Mouse (Mus musculus) stomach, embryonic 15.5 days (tissue): ENCODE measurements around the gene Plpp1. TPM values are rescaled to one million over a fixed set of nuclear protein-coding genes. Genes with fewer than 3 reads are reported as not detected.

Experiments
- ATAC-seq: fragments of 200-750 bp; cut with Nextera tagmentation; 2 replicates; pipeline ENCODE4 v1.8.0; 2017; ENCODE audit warnings: low read depth, moderate number of reproducible peaks, moderate TSS enrichment; ENCODE audit not compliant: insufficient read depth, low FRiP score
- H3K27ac ChIP-seq: fragments of 300-500 bp; sonication (generic); 2 replicates; pipeline ENCODE4 v1.5.1; 2015; ENCODE audit warnings: mild to moderate bottlenecking, inconsistent platforms
- H3K27me3 ChIP-seq: fragments of 300-500 bp; sonication (generic); replicated peaks from 2 replicates; pipeline ENCODE4 v1.6.1; 2015; ENCODE audit warnings: inconsistent platforms
- H3K36me3 ChIP-seq: fragments of 300-500 bp; sonication (generic); 2 replicates; pipeline ENCODE4 v1.6.1; 2015; ENCODE audit warnings: inconsistent platforms
- H3K4me1 ChIP-seq: fragments of 300-500 bp; sonication (generic); 2 replicates; pipeline ENCODE4 v1.6.1; 2015; ENCODE audit warnings: inconsistent platforms
- H3K4me2 ChIP-seq: fragments of 300-500 bp; sonication (generic); 2 replicates; pipeline ENCODE4 v1.6.1; 2015; ENCODE audit warnings: mild to moderate bottlenecking, inconsistent platforms
- H3K4me3 ChIP-seq: fragments of 300-500 bp; sonication (generic); replicated peaks from 2 replicates; pipeline ENCODE4 v1.5.1; 2015; ENCODE audit warnings: inconsistent platforms
- H3K9ac ChIP-seq: fragments of 300-500 bp; sonication (generic); 2 replicates; pipeline ENCODE4 v1.6.1; 2015; ENCODE audit warnings: inconsistent platforms
- H3K9me3 ChIP-seq: fragments of 300-500 bp; sonication (generic); 2 replicates; pipeline ENCODE4 v1.6.1; 2016; ENCODE audit warnings: inconsistent platforms
- WGBS: fragments of 180-500 bp; shearing (Covaris S2); methylation state at CpG from one replicate; pipeline ENCODE4 v1.1.7; 2015; 5-methylcytosine and 5-hydroxymethylcytosine counted together
- polyA plus RNA-seq: library from polyadenylated mRNA; unstranded; fragments of >200 nt; fragmentation: Nextera tagmentation; extraction: Ambion mirVana; gene quantifications from 2 replicates; pipeline ENCODE4 v1.2.1, GENCODE M21; 2015

Gene Plpp1
- polyA plus RNA-seq, 1 experiment from 2014 or later, result 102 TPM

GRCm38 (mm10) chr13:112870039-112870690 is 69.6 kb downstream of the Plpp1 start:
- Histone ChIP-seq H3K36me3 (peaks cover 57% of the 10 kb centered on the region), H3K27ac (no peak overlapping the region)

GRCm38 (mm10) chr13:112871500-112872266 is 71.1 kb downstream of the Plpp1 start:
- no peaks in the 10 kb centered on the region for H3K27me3 ChIP-seq
- H3K36me3 ChIP-seq, result peaks cover 52% of the 10 kb centered on the region
- ATAC-seq, result 0 out of 2 replicates have a peak, but pooled peaks have one; percentile 58
- no peaks in the 10 kb centered on the region for H3K4me1 ChIP-seq
- no peaks in the 10 kb centered on the region for H3K9me3 ChIP-seq
- no peak overlapping the region for H3K4me2 ChIP-seq
- 69% methylated on average over 17 of the region's 17 CpGs for WGBS
- H3K4me3 ChIP-seq, result no peak overlapping the region
- H3K27ac ChIP-seq, result peak overlapping the region; percentile 26; the same call in 1 of the 2 replicates
- no peak overlapping the region for H3K9ac ChIP-seq

More at GRCm38 (mm10) chr13:112870039-112870690, 69.6 kb downstream of the Plpp1 start:
- Histone ChIP-seq H3K4me2 (no peak overlapping the region), H3K9me3 (no peaks in the 10 kb centered on the region), H3K4me3 (no peak overlapping the region), H3K4me1 (no peaks in the 10 kb centered on the region), H3K27me3 (no peaks in the 10 kb centered on the region), H3K9ac (no peak overlapping the region)
- WGBS, result 65% methylated on average over 11 of the region's 11 CpGs
- ATAC-seq, result no peak

GRCm38 (mm10) chr13:112887234-112887633 is 86.6 kb downstream of the Plpp1 start:
- no peak overlapping the region for H3K27ac ChIP-seq
- H3K4me3 ChIP-seq, result no peak overlapping the region
- no peaks in the 10 kb centered on the region for H3K4me1 ChIP-seq
- peaks cover 41% of the 10 kb centered on the region for H3K36me3 ChIP-seq
- no peak for ATAC-seq
- no peaks in the 10 kb centered on the region for H3K9me3 ChIP-seq
- no peaks in the 10 kb centered on the region for H3K27me3 ChIP-seq
- no peak overlapping the region for H3K9ac ChIP-seq
- no peak overlapping the region for H3K4me2 ChIP-seq
- WGBS, result 89% methylated on average over 12 of the region's 12 CpGs

GRCm38 (mm10) chr13:112902176-112902575 is 101.6 kb downstream of the Plpp1 start:
- Histone ChIP-seq H3K9ac (no peak overlapping the region), H3K36me3 (peaks cover 22% of the 10 kb centered on the region), H3K27me3 (no peaks in the 10 kb centered on the region), H3K9me3 (no peaks in the 10 kb centered on the region), H3K27ac (no peak overlapping the region), H3K4me1 (no peaks in the 10 kb centered on the region), H3K4me2 (no peak overlapping the region), H3K4me3 (no peak overlapping the region)
- 82% methylated on average over 3 of the region's 3 CpGs for WGBS
- ATAC-seq, result no peak

- no peak overlapping the region for H3K4me3 ChIP-seq
- no peak overlapping the region for H3K27ac ChIP-seq
- WGBS, result 63% methylated on average over 4 of the region's 4 CpGs
- no peak overlapping the region for H3K4me2 ChIP-seq
- H3K9ac ChIP-seq, result no peak overlapping the region
- no peak for ATAC-seq
- no peaks in the 10 kb centered on the region for H3K27me3 ChIP-seq
- H3K9me3 ChIP-seq, result no peaks in the 10 kb centered on the region
- H3K4me1 ChIP-seq, result no peaks in the 10 kb centered on the region
- H3K36me3 ChIP-seq, result peaks cover 5% of the 10 kb centered on the region
These were observed 109.1 kb downstream of the Plpp1 start for GRCm38 (mm10) chr13:112909663-112910062.

- Histone ChIP-seq H3K36me3 (peaks cover 3% of the 10 kb centered on the region; the same call in 1 of the 2 replicates), H3K9me3 (no peaks in the 10 kb centered on the region), H3K4me2 (no peak overlapping the region), H3K27ac (no peak overlapping the region), H3K27me3 (no peaks in the 10 kb centered on the region), H3K4me3 (no peak overlapping the region), H3K9ac (no peak overlapping the region), H3K4me1 (no peaks in the 10 kb centered on the region)
- WGBS, result 85% methylated on average over 4 of the region's 4 CpGs
- no peak for ATAC-seq
These were observed 109.8 kb downstream of the Plpp1 start for GRCm38 (mm10) chr13:112910434-112910833.

Other genes with a start within 250 kb of the Plpp1 start
- 0.06 TPM in 2 replicates for gene Il31ra, start 206.4 kb upstream of the Plpp1 start, polyA plus RNA-seq
- gene Ddx4, start 148.3 kb upstream of the Plpp1 start, polyA plus RNA-seq, result 0.17 and 0.37 TPM in 2 replicates
- 13.5 and 13.9 TPM in 2 replicates for gene Slc38a9, start 140.0 kb upstream of the Plpp1 start, polyA plus RNA-seq
- 55.7 and 63.3 TPM in 2 replicates for gene Mtrex, start 126.6 kb downstream of the Plpp1 start, polyA plus RNA-seq
- 23.5 and 24.2 TPM in 2 replicates for gene Dhx29, start 126.7 kb downstream of the Plpp1 start, polyA plus RNA-seq
- gene Ccno, start 187.0 kb downstream of the Plpp1 start, polyA plus RNA-seq, result 0.50 and 0.67 TPM in 2 replicates
- gene Mcidas, start 193.1 kb downstream of the Plpp1 start, polyA plus RNA-seq, result 0.21 and 0.35 TPM in 2 replicates
- gene Cdc20b, start 234.3 kb downstream of the Plpp1 start, polyA plus RNA-seq, result not detected in 2 replicates
- gene Gpx8, start 245.6 kb downstream of the Plpp1 start, polyA plus RNA-seq, result 137 and 143 TPM in 2 replicates